Mouse (Mus musculus): Measurements from ENCODE around the gene Gm17657. TPM values are rescaled to one million over a fixed set of nuclear protein-coding genes. Genes with fewer than 3 reads are reported as not detected.

Gene Gm17657
- polyA plus RNA-seq, 1 experiment from 2014 or later = not detected

GRCm38 (mm10) chr17:29585446-29585845 is 36.0 kb upstream of the Gm17657 start:
- Histone ChIP-seq H3K36me3 (ENCODE audit: insufficient read depth) (peaks cover 28% of the 10 kb centered on the region), H3K9me3 (ENCODE audit: low read depth, low read length) (no peaks in the 10 kb centered on the region)

GRCm38 (mm10) chr17:29584737-29585136 is 35.3 kb upstream of the Gm17657 start:
- Histone ChIP-seq H3K27ac (ENCODE audit: low read depth) (no peak overlapping the region), H3K27me3 (ENCODE audit: insufficient read depth, low read length) (no peaks in the 10 kb centered on the region), H3K4me3 (ENCODE audit: low read depth, low read length) (no peak overlapping the region), H3K4me2 (no peak overlapping the region), H3K36me3 (ENCODE audit: insufficient read depth) (peaks cover 31% of the 10 kb centered on the region), H3K9me3 (ENCODE audit: low read depth, low read length) (no peaks in the 10 kb centered on the region), H3K9ac (no peak overlapping the region), H3K4me1 (ENCODE audit: insufficient read depth) (no peaks in the 10 kb centered on the region)
- WGBS = 68% methylated on average over 3 of the region's 3 CpGs
- ATAC-seq (ENCODE audit: insufficient read depth) (no peak), DNase-seq (no peak)
- no peak for TF ChIP-seq CTCF (IDR thresholded peaks at IDR 0.05; ENCODE audit: low read depth)

More at GRCm38 (mm10) chr17:29585446-29585845, 36.0 kb upstream of the Gm17657 start:
- WGBS = 94% methylated on average over 6 of the region's 6 CpGs
- Histone ChIP-seq H3K27me3 (ENCODE audit: insufficient read depth, low read length) (no peaks in the 10 kb centered on the region), H3K4me1 (ENCODE audit: insufficient read depth) (no peaks in the 10 kb centered on the region), H3K4me3 (ENCODE audit: low read depth, low read length) (no peak overlapping the region), H3K9ac (no peak overlapping the region), H3K4me2 (no peak overlapping the region), H3K27ac (ENCODE audit: low read depth) (no peak overlapping the region)
- TF ChIP-seq CTCF (IDR thresholded peaks at IDR 0.05; ENCODE audit: low read depth) = no peak
- DNase-seq (no peak), ATAC-seq (ENCODE audit: insufficient read depth) (no peak)

- Histone ChIP-seq H3K9me3 (ENCODE audit: low read depth, low read length) (no peaks in the 10 kb centered on the region), H3K4me2 (no peak overlapping the region), H3K4me3 (ENCODE audit: low read depth, low read length) (no peak overlapping the region), H3K27ac (ENCODE audit: low read depth) (no peak overlapping the region), H3K36me3 (ENCODE audit: insufficient read depth) (peaks cover 36% of the 10 kb centered on the region), H3K27me3 (ENCODE audit: insufficient read depth, low read length) (no peaks in the 10 kb centered on the region), H3K9ac (no peak overlapping the region), H3K4me1 (ENCODE audit: insufficient read depth) (no peaks in the 10 kb centered on the region)
- 60% methylated on average over 5 of the region's 5 CpGs for WGBS
- ATAC-seq (ENCODE audit: insufficient read depth) (no peak), DNase-seq (no peak)
- TF ChIP-seq CTCF (IDR thresholded peaks at IDR 0.05; ENCODE audit: low read depth) = no peak
Measured at GRCm38 (mm10) chr17:29584306-29584705, 34.9 kb upstream of the Gm17657 start.

- H3K36me3 ChIP-seq (ENCODE audit: insufficient read depth) = peaks cover 43% of the 10 kb centered on the region
- H3K4me1 ChIP-seq (ENCODE audit: insufficient read depth) = no peaks in the 10 kb centered on the region
- H3K4me3 ChIP-seq (ENCODE audit: low read depth, low read length) = no peak overlapping the region
- H3K9me3 ChIP-seq (ENCODE audit: low read depth, low read length) = no peaks in the 10 kb centered on the region
- no peak overlapping the region for H3K9ac ChIP-seq
- ATAC-seq (ENCODE audit: insufficient read depth) = no peak
- DNase-seq = no peak
- TF ChIP-seq CTCF (IDR thresholded peaks at IDR 0.05; ENCODE audit: low read depth) = no peak
- no peak overlapping the region for H3K27ac ChIP-seq (ENCODE audit: low read depth)
- no peak overlapping the region for H3K4me2 ChIP-seq
- WGBS = 66% methylated on average over 5 of the region's 5 CpGs
- no peaks in the 10 kb centered on the region for H3K27me3 ChIP-seq (ENCODE audit: insufficient read depth, low read length)
Measured at GRCm38 (mm10) chr17:29583569-29583968, 34.1 kb upstream of the Gm17657 start.

DNA sequence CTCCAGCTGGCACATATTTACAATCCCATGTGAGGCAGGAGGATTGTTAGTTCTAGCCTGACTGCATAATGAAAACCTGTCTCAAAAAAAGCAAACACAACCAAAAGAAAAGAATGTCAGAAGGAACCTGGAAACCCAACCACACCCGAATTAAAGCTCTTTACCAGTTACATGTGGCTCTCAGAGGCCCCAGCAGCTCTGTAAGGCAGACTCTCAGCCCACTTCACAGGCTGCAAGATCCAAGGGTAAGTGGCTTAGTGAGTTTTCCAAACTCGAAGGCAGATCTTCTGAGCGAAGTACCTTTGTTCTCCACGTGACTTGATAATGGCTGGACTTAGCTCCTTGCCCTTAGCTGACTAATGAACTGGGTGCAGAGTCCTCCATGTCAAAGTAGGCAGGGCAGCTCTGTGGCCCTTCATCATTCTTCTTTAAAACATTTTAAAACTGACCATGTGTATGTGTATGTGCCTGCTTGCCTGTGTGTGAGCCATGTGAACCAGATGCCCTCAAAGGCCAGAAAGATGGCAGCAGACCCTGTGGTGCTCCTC is 30.2 kb upstream of the Gm17657 start:
- Histone ChIP-seq H3K36me3 (ENCODE audit: insufficient read depth) (peaks cover 66% of the 10 kb centered on the region), H3K4me1 (ENCODE audit: insufficient read depth) (no peaks in the 10 kb centered on the region)

DNA sequence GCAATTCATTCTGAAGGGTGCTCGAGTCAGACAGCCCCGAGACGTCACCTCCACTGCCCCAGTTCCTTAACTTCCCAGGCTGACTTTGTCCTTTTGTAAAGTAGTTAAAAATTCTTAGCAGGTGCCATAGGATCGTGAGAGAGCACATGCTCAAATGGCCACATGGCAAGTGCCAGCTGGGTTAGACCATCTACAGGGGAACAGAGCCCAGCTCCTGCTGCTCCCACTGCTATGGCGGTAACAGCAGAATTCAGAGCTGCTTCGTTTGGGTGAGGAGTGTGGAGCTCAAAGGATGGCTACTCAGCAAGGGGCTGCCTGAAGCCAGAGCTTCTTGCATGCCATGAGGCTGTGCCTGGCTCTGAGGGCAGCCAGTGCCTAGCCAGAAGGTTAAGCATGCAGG is 20.4 kb upstream of the Gm17657 start:
- Histone ChIP-seq H3K4me2 (no peak overlapping the region), H3K27me3 (ENCODE audit: insufficient read depth, low read length) (no peaks in the 10 kb centered on the region), H3K27ac (ENCODE audit: low read depth) (no peak overlapping the region), H3K4me1 (ENCODE audit: insufficient read depth) (no peaks in the 10 kb centered on the region), H3K4me3 (ENCODE audit: low read depth, low read length) (no peak overlapping the region), H3K36me3 (ENCODE audit: insufficient read depth) (peaks cover 73% of the 10 kb centered on the region), H3K9me3 (ENCODE audit: low read depth, low read length) (no peaks in the 10 kb centered on the region), H3K9ac (no peak overlapping the region)
- TF ChIP-seq CTCF (IDR thresholded peaks at IDR 0.05; ENCODE audit: low read depth) = no peak
- ATAC-seq (ENCODE audit: insufficient read depth) (no peak), DNase-seq (no peak)
- 88% methylated on average over 6 of the region's 6 CpGs for WGBS

More for the DNA sequence above, 30.2 kb upstream of the Gm17657 start:
- ATAC-seq (ENCODE audit: insufficient read depth) (no peak), DNase-seq (no peak)
- Histone ChIP-seq H3K4me2 (no peak overlapping the region), H3K4me3 (ENCODE audit: low read depth, low read length) (no peak overlapping the region), H3K27ac (ENCODE audit: low read depth) (peak overlapping the region; percentile 50), H3K9ac (no peak overlapping the region), H3K9me3 (ENCODE audit: low read depth, low read length) (no peaks in the 10 kb centered on the region), H3K27me3 (ENCODE audit: insufficient read depth, low read length) (no peaks in the 10 kb centered on the region)
- WGBS = 70% methylated on average over 4 of the region's 4 CpGs
- TF ChIP-seq CTCF (IDR thresholded peaks at IDR 0.05; ENCODE audit: low read depth) = no peak

- no peaks in the 10 kb centered on the region for H3K27me3 ChIP-seq (ENCODE audit: insufficient read depth, low read length)
- no peak overlapping the region for H3K9ac ChIP-seq
- DNase-seq = no peak
- H3K4me2 ChIP-seq = no peak overlapping the region
- H3K36me3 ChIP-seq (ENCODE audit: insufficient read depth) = peaks cover 73% of the 10 kb centered on the region
- WGBS = 78% methylated on average over 15 of the region's 15 CpGs
- no peak for TF ChIP-seq CTCF (IDR thresholded peaks at IDR 0.05; ENCODE audit: low read depth)
- no peaks in the 10 kb centered on the region for H3K9me3 ChIP-seq (ENCODE audit: low read depth, low read length)
- H3K4me3 ChIP-seq (ENCODE audit: low read depth, low read length) = no peak overlapping the region
- no peaks in the 10 kb centered on the region for H3K4me1 ChIP-seq (ENCODE audit: insufficient read depth)
- H3K27ac ChIP-seq (ENCODE audit: low read depth) = no peak overlapping the region
- ATAC-seq (ENCODE audit: insufficient read depth) = no peak
Measured at GRCm38 (mm10) chr17:29568435-29568834, 19.0 kb upstream of the Gm17657 start.

All from lung, embryonic 14.5 days (tissue).